Mouse (Mus musculus) cerebellum, postnatal 14 days (tissue): ENCODE measurements around the gene Ppp1r14c.
"Not testable (repeated sequence)": the region's sequence is repeated elsewhere in the genome, so short reads cannot be mapped to it uniquely, and the experiment has no call there.

Experiments
- DNase-seq, 2 experiments: peaks; one replicate each; pipeline ENCODE4 v3.0.0; 2021; ENCODE audit warnings: mixed read lengths in 2 of 2

The Ppp1r14c gene

GRCm38 (mm10) chr10:3403416-3404137, 37.7 kb downstream of the Ppp1r14c start:
- DNase-seq: peak in 1 of 2 experiments; percentile 50

GRCm38 (mm10) chr10:3404362-3404761, 38.5 kb downstream of the Ppp1r14c start:
- DNase-seq: peak in 1 of 2 experiments; percentile 8

- peak in 1 of 2 experiments; percentile 53 for DNase-seq
Observed at GRCm38 (mm10) chr10:3406280-3406679, 40.4 kb downstream of the Ppp1r14c start.

- peak in 1 of 2 experiments; percentile 38 for DNase-seq
Observed at GRCm38 (mm10) chr10:3408036-3408661, 42.3 kb downstream of the Ppp1r14c start.

- peak in 1 of 2 experiments; percentile 11 for DNase-seq
Observed at GRCm38 (mm10) chr10:3408699-3409098, 42.8 kb downstream of the Ppp1r14c start.

- DNase-seq: peak; percentile 76 to 88
Observed at GRCm38 (mm10) chr10:3411222-3411621, 45.4 kb downstream of the Ppp1r14c start.

GRCm38 (mm10) chr10:3411639-3412038, 45.8 kb downstream of the Ppp1r14c start:
- peak; percentile 77 to 82 for DNase-seq

- DNase-seq: peak; percentile 75 to 86
Observed at GRCm38 (mm10) chr10:3414813-3415212, 49.0 kb downstream of the Ppp1r14c start.

GRCm38 (mm10) chr10:3416565-3416964, 50.7 kb downstream of the Ppp1r14c start:
- no peak for DNase-seq

GRCm38 (mm10) chr10:3417408-3417807, 51.6 kb downstream of the Ppp1r14c start:
- DNase-seq: no peak

GRCm38 (mm10) chr10:3424016-3424415, 58.2 kb downstream of the Ppp1r14c start:
- no peak for DNase-seq

GRCm38 (mm10) chr10:3427689-3428399, 62.0 kb downstream of the Ppp1r14c start:
- peak in 1 of 2 experiments; percentile 47 for DNase-seq

- DNase-seq: peak; percentile 38 to 40
Observed at GRCm38 (mm10) chr10:3434848-3435474, 69.1 kb downstream of the Ppp1r14c start.

GRCm38 (mm10) chr10:3440722-3441471, 75.0 kb downstream of the Ppp1r14c start:
- peak; percentile 83 to 90 for DNase-seq

- not testable (repeated sequence) for DNase-seq
Observed at GRCm38 (mm10) chr10:3446748-3447147, 80.9 kb downstream of the Ppp1r14c start.

- no peak for DNase-seq
Observed at GRCm38 (mm10) chr10:3448699-3449098, 82.8 kb downstream of the Ppp1r14c start.

GRCm38 (mm10) chr10:3451930-3452329, 86.1 kb downstream of the Ppp1r14c start:
- DNase-seq: no peak

- DNase-seq: no peak
Observed at GRCm38 (mm10) chr10:3452822-3453475, 87.1 kb downstream of the Ppp1r14c start.

- DNase-seq: no peak
Observed at GRCm38 (mm10) chr10:3458686-3459085, 92.8 kb downstream of the Ppp1r14c start.

- peak; percentile 29 to 65 for DNase-seq
Observed at GRCm38 (mm10) chr10:3460841-3461240, 95.0 kb downstream of the Ppp1r14c start.

- no peak for DNase-seq
Observed at GRCm38 (mm10) chr10:3466135-3466626, 100.3 kb downstream of the Ppp1r14c start.
